In genomic region chrX:152342358-152342901, GRCm38 (mm10) we compare ENCODE assay signal across 8 mouse cellular contexts. TPM values are rescaled to one million over a fixed set of nuclear protein-coding genes. Genes with fewer than 3 reads are reported as not detected.
DNase-seq lines count a peak whose midpoint lies in the region; ATAC-seq and TF ChIP-seq lines count a peak whose summit lies in the region.

Tspyl2 (minus strand) TSS chrX:152342425.

- ATAC-seq in cerebellum, adult (ENCODE audit: insufficient number of reproducible peaks, low FRiP score, low TSS enrichment): peak; percentile 95
- ATAC-seq in forebrain, embryonic 14.5 days: peak; percentile 97
- peak; percentile 97 for ATAC-seq in neural tube, embryonic 15.5 days (ENCODE audit: low FRiP score)

- WGBS in forebrain, embryonic 14.5 days: 18% methylated on average over 25 of the region's 27 CpGs
- WGBS in neural tube, embryonic 15.5 days: 15% methylated on average over 27 of the region's 27 CpGs

- no peaks in the 10 kb centered on the region for H3K4me1 ChIP-seq in ES-Bruce4 (ENCODE audit: control insufficient read depth, insufficient read depth, low read length)
- H3K4me1 ChIP-seq in forebrain, embryonic 14.5 days (ENCODE audit: control insufficient read depth, insufficient read depth, low read length): peaks cover 4% of the 10 kb centered on the region
- peaks cover 32% of the 10 kb centered on the region for H3K4me1 ChIP-seq in neural tube, embryonic 15.5 days

- peak within 1 kb of the TSS; percentile 78 for H3K9ac ChIP-seq in ES-Bruce4 (ENCODE audit: low read depth, poor library complexity, severe bottlenecking)
- peak within 1 kb of the TSS; percentile 77 for H3K9ac ChIP-seq in forebrain, embryonic 14.5 days (ENCODE audit: low read length)
- peak within 1 kb of the TSS; percentile 76 for H3K9ac ChIP-seq in neural tube, embryonic 15.5 days (replicated peaks)

- peak within 1 kb of the TSS; percentile 55 for H3K4me2 ChIP-seq in forebrain, embryonic 14.5 days (ENCODE audit: low read length)
- peak within 1 kb of the TSS; percentile 65 for H3K4me2 ChIP-seq in neural tube, embryonic 15.5 days

- H3K36me3 ChIP-seq in ES-Bruce4 (ENCODE audit: control insufficient read depth, insufficient read depth, low read length, poor library complexity, severe bottlenecking): peaks cover 10% of the 10 kb centered on the region
- peaks cover 18% of the 10 kb centered on the region; the same call in 1 of the 2 replicates for H3K36me3 ChIP-seq in forebrain, embryonic 14.5 days (ENCODE audit: control insufficient read depth, insufficient read depth, low read length)
- peaks cover 11% of the 10 kb centered on the region; the same call in 1 of the 2 replicates for H3K36me3 ChIP-seq in neural tube, embryonic 15.5 days

- TF ChIP-seq CTCF in ES-Bruce4 (IDR thresholded peaks at IDR 0.05; ENCODE audit: low read depth, low read length): no peak

- intact Hi-C loops in heart, postnatal 14 days (cut with DNase I): no loop called here

- DNase-seq in forebrain, embryonic 14.5 days (ENCODE audit: low spot score): peak; percentile 97
- DNase-seq in heart, postnatal 14 days: peak; percentile 90 to 93
- peak; percentile 95 for DNase-seq in layer of hippocampus, adult 11-12 months (ENCODE audit: low spot score)
- DNase-seq in lung, adult 18-20 months: peak; percentile 94 to 96
- peak; percentile 92 for DNase-seq in testis, postnatal 14 days (ENCODE audit: low spot score)

- no peaks in the 10 kb centered on the region for H3K9me3 ChIP-seq in ES-Bruce4 (replicated peaks; ENCODE audit: control insufficient read depth, insufficient read depth, low read length, poor library complexity, severe bottlenecking)
- H3K9me3 ChIP-seq in forebrain, embryonic 14.5 days (replicated peaks; ENCODE audit: control insufficient read depth, low read length): no peaks in the 10 kb centered on the region
- H3K9me3 ChIP-seq in neural tube, embryonic 15.5 days (replicated peaks): no peaks in the 10 kb centered on the region

- TF ChIP-seq EP300 in ES-Bruce4 (IDR thresholded peaks at IDR 0.05; ENCODE audit: insufficient read depth, low read depth, low read length): no peak

- peak within 1 kb of the TSS; percentile 78 for H3K4me3 ChIP-seq in ES-Bruce4 (ENCODE audit: low read depth, low read length)
- peak within 1 kb of the TSS; percentile 57 for H3K4me3 ChIP-seq in forebrain, embryonic 14.5 days (ENCODE audit: low read depth, low read length)
- H3K4me3 ChIP-seq in neural tube, embryonic 15.5 days (replicated peaks): peak within 1 kb of the TSS; percentile 55

- H3K27ac ChIP-seq in ES-Bruce4 (ENCODE audit: insufficient read depth, low read length): no peak within 1 kb of the TSS
- H3K27ac ChIP-seq in forebrain, embryonic 14.5 days (ENCODE audit: low read depth, low read length): peak within 1 kb of the TSS; percentile 84
- peak within 1 kb of the TSS; percentile 91 for H3K27ac ChIP-seq in neural tube, embryonic 15.5 days (replicated peaks)

- TF ChIP-seq POLR2A in ES-Bruce4 (IDR thresholded peaks at IDR 0.05; ENCODE audit: insufficient read depth, low read length): peak; percentile 52

- no peaks in the 10 kb centered on the region for H3K27me3 ChIP-seq in ES-Bruce4 (ENCODE audit: control insufficient read depth, insufficient read depth, low read length, poor library complexity, severe bottlenecking)
- H3K27me3 ChIP-seq in forebrain, embryonic 14.5 days (replicated peaks; ENCODE audit: control insufficient read depth, insufficient read depth, low read length): peaks cover 10% of the 10 kb centered on the region; the same call in 1 of the 2 replicates
- peaks cover 52% of the 10 kb centered on the region for H3K27me3 ChIP-seq in neural tube, embryonic 15.5 days (replicated peaks)

RNA-seq across cellular contexts. Expression of gene Tspyl2, which starts in this region (rescaled TPM):
- 16.1 and 19.5 TPM in 2 replicates for polyA plus RNA-seq in ES-Bruce4 (2011; ENCODE audit: insufficient read depth, insufficient read length, low read depth, missing spikeins)
- 26.0 and 33.7 TPM in 2 replicates for polyA plus RNA-seq in forebrain, embryonic 14.5 days (2014; fragmentation: Nextera tagmentation; extraction: Ambion mirVana)
- total RNA-seq in heart, postnatal 14 days (2021): 10 to 100 TPM; 11.6 to 12.5 TPM
- polyA plus RNA-seq in neural tube, embryonic 15.5 days (2015; fragmentation: Nextera tagmentation; extraction: Ambion mirVana): 56.9 and 71.6 TPM in 2 replicates
